Mouse (Mus musculus) heart, postnatal 0 days (tissue): ENCODE data around the gene Akt2.

Experiments
- CTCF ChIP-seq: IDR thresholded peaks from 2 replicates; pipeline ENCODE4 v1.5.1; 2016; ENCODE audit warnings: antibody characterized with exemption, control low read depth, low read depth
- EP300 ChIP-seq: IDR thresholded peaks from 2 replicates; pipeline ENCODE4 v1.6.1; 2016; ENCODE audit warnings: antibody characterized with exemption, low read depth

DNA sequence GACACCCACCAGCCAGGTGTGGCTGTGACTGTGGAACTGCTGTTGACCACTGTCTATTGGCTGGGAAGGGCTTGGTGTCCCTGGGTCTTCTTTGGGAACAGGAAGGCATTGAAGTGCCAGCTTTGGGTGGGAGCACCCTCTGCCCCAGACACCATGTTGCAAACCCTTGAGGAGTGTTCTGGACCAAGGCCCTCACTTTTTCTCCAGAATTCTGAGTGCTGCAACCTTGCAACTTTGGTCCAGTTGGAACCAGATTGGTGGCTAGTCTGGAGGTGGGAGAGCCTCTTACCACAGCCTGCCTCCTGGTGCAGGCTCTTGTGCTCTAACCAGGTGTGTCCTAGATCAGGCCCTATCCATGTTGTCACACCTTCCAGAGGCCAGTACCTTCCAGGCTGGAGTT is 33.6 kb downstream of the Akt2 start:
- no peak for TF ChIP-seq EP300
- no peak for TF ChIP-seq CTCF
